Mouse (Mus musculus) splenic B cell, adult 2 months (primary cell): ENCODE data around the gene Adamts7.

Experiments
- DNase-seq: peaks from one replicate; pipeline ENCODE4 v3.0.0-alpha.2; 2011; ENCODE audit warnings: low read depth, low spot score
- H3K27me3 ChIP-seq: 2 replicates; pipeline ENCODE4 v1.6.1; 2012; ENCODE audit warnings: mild to moderate bottlenecking, low read length, moderate library complexity, mixed read lengths; ENCODE audit not compliant: control insufficient read depth, poor library complexity, insufficient read depth, severe bottlenecking
- H3K36me3 ChIP-seq: 2 replicates; pipeline ENCODE4 v1.6.1; 2012; ENCODE audit warnings: mild to moderate bottlenecking, low read length, moderate library complexity, mixed read lengths; ENCODE audit not compliant: control insufficient read depth, poor library complexity, insufficient read depth, severe bottlenecking

Adamts7 gene

DNA sequence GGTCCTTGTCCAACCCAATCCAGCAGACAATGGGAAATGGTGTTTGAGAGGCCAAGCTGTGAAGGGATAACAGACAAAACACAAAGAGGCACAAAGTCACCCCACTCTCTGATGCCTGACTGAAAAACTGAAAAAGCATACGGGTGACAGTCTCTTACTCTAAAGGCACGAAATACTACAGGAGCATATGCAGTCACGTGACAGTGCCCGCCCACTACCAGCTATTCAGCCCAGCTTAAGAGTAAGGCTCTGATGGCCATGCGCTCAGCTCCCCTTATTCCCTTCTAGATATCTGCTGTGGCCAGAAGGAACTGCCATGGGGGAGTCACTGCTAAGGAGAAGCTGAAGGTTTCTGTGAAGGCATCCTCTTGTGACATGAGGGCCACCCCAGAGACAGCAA is 82.9 kb downstream of the Adamts7 start:
- no peaks in the 10 kb centered on the region for H3K36me3 ChIP-seq
- H3K27me3 ChIP-seq: no peaks in the 10 kb centered on the region
- DNase-seq: no peak

DNA sequence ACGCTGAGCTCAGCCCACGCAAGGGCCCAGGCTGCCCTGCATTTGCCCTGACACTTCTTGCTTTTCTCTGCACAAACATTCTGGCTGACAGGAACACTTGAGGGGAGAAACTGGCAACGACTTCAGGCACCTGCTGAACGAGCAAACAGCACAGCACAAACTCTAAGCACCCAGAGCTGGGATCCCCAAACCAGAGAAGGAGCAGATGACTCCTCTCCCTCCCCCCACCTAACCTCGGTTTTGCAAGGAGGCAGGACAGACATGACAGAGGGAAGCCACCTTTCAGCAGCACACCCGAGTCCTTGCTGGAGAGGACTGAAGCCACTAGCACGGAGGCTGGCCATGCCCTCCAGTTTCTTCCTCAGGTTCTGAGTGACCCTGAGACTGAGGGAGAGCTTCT is 84.4 kb downstream of the Adamts7 start:
- Histone ChIP-seq H3K27me3 (no peaks in the 10 kb centered on the region), H3K36me3 (no peaks in the 10 kb centered on the region)
- DNase-seq: no peak

DNA sequence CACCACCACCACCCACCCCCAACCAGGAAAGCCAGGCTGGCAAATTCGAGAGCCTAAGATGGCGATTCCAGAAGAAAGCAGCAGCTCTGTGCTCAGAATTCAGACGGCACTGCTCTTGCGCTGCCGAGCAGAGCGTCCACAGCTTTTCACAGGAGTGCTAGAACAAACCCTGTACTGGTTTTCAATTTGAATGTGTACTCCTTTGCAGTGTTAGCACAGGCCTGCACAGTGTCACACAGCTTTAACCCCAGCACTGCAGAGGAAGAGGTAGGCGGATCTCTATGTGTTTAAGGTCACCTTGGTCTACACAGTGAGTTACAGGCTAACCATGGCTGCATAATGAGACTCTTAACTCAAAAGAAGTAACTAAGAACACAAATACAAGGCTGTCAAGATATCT is 85.5 kb downstream of the Adamts7 start:
- no peaks in the 10 kb centered on the region for H3K36me3 ChIP-seq
- no peak for DNase-seq
- no peaks in the 10 kb centered on the region for H3K27me3 ChIP-seq

DNA sequence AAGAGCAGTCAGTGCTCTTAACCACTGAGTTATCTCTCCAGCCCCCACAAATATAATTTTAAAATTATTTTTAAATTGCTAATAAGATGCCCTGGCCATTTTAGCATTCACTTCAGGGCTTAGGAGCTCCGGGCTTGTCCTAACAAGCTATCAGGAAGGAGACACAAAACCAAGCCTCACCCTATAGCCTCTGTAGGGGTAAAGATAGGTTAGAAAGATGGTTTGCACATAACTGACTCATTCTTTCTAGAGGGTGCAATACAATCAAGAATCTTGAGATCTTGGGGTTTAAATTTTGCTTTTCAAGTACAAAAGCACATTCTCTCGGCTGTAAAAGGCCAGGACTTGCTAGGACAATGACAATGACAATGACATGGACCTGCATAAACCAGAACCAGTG is 86.2 kb downstream of the Adamts7 start:
- no peak for DNase-seq
- no peaks in the 10 kb centered on the region for H3K36me3 ChIP-seq

DNA sequence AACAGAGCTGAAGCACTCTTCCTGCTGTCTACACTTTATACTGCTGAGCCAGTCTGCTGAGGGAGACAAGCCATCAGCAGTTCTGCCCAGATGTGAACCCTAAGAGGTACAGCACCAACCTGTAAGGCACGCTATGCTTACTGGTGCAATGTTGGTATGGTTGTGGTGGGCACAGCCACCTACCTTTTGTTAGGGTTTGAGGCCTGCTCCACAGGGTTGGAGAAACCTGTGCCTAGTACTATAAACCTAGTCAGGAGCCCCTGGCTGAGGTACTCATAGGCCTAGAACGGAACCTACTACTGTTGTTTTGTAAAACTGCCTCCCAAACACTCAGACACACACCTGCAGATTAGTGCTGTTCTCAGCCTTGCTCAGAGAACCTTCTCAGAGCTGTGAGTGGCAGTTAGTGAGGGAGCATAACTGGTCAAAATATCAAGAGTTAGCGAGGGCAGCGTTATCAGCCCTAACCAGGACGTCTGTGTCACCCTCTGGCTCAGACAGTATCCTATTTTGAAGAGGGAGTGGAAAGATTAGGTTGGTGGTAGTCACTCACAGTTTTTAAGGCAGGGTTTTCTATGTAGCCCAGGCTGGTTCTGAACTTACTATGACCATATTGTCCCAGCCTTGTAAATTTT is 87.4 kb downstream of the Adamts7 start:
- Histone ChIP-seq H3K36me3 (no peaks in the 10 kb centered on the region), H3K27me3 (no peaks in the 10 kb centered on the region)
- DNase-seq: no peak

More for the DNA sequence above, 86.2 kb downstream of the Adamts7 start:
- H3K27me3 ChIP-seq: no peaks in the 10 kb centered on the region

DNA sequence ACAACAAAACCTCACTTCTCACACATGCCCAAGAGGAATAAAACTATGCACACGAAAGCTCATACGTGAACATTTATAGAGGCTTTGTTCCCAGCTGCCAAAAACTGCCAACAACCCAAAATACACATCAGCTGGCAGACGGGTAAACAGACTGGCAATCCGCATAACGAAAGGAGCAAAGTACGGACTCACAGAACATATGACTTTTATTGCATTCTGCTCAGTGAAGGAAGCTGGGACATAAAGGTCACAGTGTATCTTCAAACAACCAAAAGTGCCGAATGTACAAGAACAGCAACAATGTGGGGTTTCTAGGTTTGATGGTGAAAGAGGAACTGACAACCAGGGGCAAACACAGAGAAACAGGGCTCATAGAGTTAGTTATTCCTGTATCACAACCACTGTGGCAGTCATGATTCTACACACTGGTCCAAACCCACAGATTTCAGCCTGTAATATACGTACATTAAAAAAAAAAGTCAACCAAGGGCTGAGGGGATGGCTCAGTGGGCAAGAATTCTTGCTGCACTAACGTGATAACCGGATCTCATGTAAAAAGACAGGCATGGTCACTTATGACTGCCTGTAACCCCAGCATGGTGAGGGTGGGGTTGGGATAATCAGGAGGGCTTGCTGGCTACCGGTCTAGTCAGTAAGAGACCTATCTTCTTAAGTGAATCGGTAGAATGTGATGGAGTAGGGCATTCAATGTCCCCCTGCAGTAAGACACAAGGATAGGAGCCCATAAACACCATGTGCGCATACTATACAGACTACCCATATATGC is 88.3 kb downstream of the Adamts7 start:
- H3K36me3 ChIP-seq: no peaks in the 10 kb centered on the region
- DNase-seq: no peak
- H3K27me3 ChIP-seq: no peaks in the 10 kb centered on the region

DNA sequence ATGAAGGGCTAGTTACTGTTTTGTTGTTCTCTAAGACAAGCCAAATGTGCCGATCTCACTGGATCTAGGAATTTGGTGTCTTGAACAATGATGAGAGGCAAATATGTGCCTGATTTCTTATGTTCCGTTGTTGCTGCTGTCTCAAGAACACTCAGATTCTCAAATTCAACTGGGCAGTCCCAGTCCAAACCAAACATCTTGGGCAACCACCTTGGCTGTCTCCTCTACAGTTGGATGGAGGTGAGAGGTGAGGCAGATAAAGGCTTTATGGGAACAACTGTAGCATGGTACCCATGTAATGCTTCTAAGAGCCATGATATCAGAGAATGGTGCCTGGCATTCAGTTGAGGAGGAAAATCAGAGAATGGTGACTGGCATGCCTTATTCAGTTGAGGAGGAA is 90.3 kb downstream of the Adamts7 start:
- Histone ChIP-seq H3K36me3 (no peaks in the 10 kb centered on the region), H3K27me3 (no peaks in the 10 kb centered on the region)
- DNase-seq: no peak

DNA sequence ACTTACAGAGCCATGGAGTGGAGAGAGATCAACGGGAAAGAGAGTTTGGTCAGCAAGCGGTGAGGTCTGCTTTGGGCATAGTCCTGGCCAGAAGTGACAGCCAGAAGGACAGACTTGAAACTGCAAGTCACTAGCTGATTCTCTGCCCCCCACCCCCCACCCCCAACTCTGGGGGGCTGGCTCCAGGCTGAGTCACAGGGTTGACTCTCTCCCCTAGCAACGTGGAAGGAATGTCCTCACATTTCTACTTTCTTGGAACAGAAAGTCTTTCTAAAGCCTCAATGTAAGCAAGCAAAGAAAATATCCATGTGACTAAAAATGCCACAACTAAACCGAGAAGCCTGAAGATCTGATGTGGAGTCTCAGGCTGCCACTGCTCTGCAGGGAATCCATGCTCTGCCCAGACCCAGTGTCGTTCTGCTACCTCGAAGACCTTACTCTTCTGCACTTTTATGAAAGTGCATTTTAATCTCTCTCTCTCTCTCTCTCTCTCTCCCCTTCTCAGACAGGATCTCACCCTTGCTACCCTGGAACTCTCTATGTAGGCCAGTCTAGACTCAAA is 93.1 kb downstream of the Adamts7 start:
- DNase-seq: no peak

DNA sequence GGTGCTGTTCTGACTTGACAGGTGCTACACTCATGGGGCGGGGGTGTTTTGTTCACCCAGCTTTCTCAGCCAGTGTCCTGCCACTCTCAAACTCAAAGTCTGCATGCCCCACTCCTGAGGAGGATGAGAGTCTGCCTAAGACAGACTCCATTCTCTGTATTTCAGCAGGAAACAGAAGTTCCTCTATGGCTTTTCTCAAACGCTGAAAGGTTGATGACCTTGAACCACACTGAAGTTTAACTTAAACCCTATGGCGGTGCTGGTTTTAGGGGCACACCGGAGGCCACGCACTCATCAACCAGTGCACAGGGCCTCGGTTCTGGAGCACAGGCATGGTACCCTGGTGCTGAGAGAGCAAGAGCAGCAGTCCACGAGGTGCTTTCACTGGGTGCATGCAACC is 94.4 kb downstream of the Adamts7 start:
- H3K27me3 ChIP-seq: no peaks in the 10 kb centered on the region
- no peaks in the 10 kb centered on the region for H3K36me3 ChIP-seq
- no peak for DNase-seq

More for the DNA sequence above, 93.1 kb downstream of the Adamts7 start:
- Histone ChIP-seq H3K36me3 (no peaks in the 10 kb centered on the region), H3K27me3 (no peaks in the 10 kb centered on the region)
